Mouse (Mus musculus) liver, postnatal 0 days (tissue): ENCODE results near the gene Hsd11b1. TPM values are rescaled to one million over a fixed set of nuclear protein-coding genes. Genes with fewer than 3 reads are reported as not detected.
A peak's percentile ranks its signal among the peaks of the same experiment; 100 is the strongest.

Source experiments
- ATAC-seq: fragments of 200-750 bp; cut with Nextera tagmentation; 2 replicates; pipeline ENCODE4 v1.8.0; 2017; ENCODE audit warnings: mild to moderate bottlenecking, moderate library complexity
- DNase-seq: peaks from one replicate; pipeline ENCODE4 v3.0.0-alpha.2; 2016
- H3K27ac ChIP-seq: fragments of 300-500 bp; sonication (generic); 2 replicates; pipeline ENCODE4 v1.5.1; 2014; ENCODE audit warnings: antibody characterized with exemption, moderate library complexity, mild to moderate bottlenecking, low read depth
- H3K27me3 ChIP-seq: fragments of 300-500 bp; sonication (generic); 2 replicates; pipeline ENCODE4 v1.6.1; 2014; ENCODE audit warnings: low read length, control low read depth, mixed read lengths; ENCODE audit not compliant: insufficient read depth
- H3K36me3 ChIP-seq: fragments of 300-500 bp; sonication (generic); replicated peaks from 2 replicates; pipeline ENCODE4 v1.6.1; 2014; ENCODE audit warnings: mild to moderate bottlenecking, control low read depth, low read length, moderate library complexity, mixed read lengths; ENCODE audit not compliant: insufficient read depth
- H3K4me1 ChIP-seq: fragments of 300-500 bp; sonication (generic); 2 replicates; pipeline ENCODE4 v1.6.1; 2014; ENCODE audit warnings: antibody characterized with exemption, mild to moderate bottlenecking, control low read depth; ENCODE audit not compliant: insufficient read depth
- H3K4me2 ChIP-seq: fragments of 300-500 bp; sonication (generic); 2 replicates; pipeline ENCODE4 v1.6.1; 2014; ENCODE audit warnings: low read depth, mild to moderate bottlenecking, low read length, moderate library complexity, mixed read lengths
- H3K4me3 ChIP-seq: fragments of 300-500 bp; sonication (generic); 2 replicates; pipeline ENCODE4 v1.5.1; 2014; ENCODE audit warnings: low read depth, low read length
- H3K9ac ChIP-seq: fragments of 300-500 bp; sonication (generic); replicated peaks from 2 replicates; pipeline ENCODE4 v1.6.1; 2014; ENCODE audit warnings: mild to moderate bottlenecking, moderate library complexity
- H3K9me3 ChIP-seq: fragments of 300-500 bp; sonication (generic); 2 replicates; pipeline ENCODE4 v1.6.1; 2016; ENCODE audit warnings: mild to moderate bottlenecking, control low read depth, low read length, mixed read lengths
- CTCF ChIP-seq: sonication (generic); IDR thresholded peaks from 2 replicates; pipeline ENCODE4 v1.5.1; 2016; ENCODE audit warnings: antibody characterized with exemption, low read depth
- EP300 ChIP-seq: IDR thresholded peaks from 2 replicates; pipeline ENCODE4 v1.6.1; 2016; ENCODE audit warnings: antibody characterized with exemption, low read depth, mild to moderate bottlenecking
- WGBS: fragments of 180-500 bp; shearing (Covaris S2); extraction: QIAGEN DNeasy Blood & Tissue Kit; methylation state at CpG from one replicate; pipeline ENCODE4 v1.1.7; 2014; ENCODE audit not compliant: insufficient replicate concordance; 5-methylcytosine and 5-hydroxymethylcytosine counted together
- polyA plus RNA-seq: library from polyadenylated mRNA; unstranded; fragments of >200 nt; fragmentation: Nextera tagmentation; extraction: Ambion mirVana; gene quantifications from 2 replicates; pipeline ENCODE4 v1.2.1, GENCODE M21; 2015

Hsd11b1 gene
- polyA plus RNA-seq, 1 experiment from 2014 or later: 252 TPM

GRCm38 (mm10) chr1:193252616-193253015 is 11.3 kb downstream of the Hsd11b1 start:
- DNase-seq (no peak), ATAC-seq (no peak)
- no peak overlapping the region for H3K9ac ChIP-seq
- no peak overlapping the region for H3K4me2 ChIP-seq
- no peak overlapping the region for H3K27ac ChIP-seq
- 47% methylated on average over 5 of the region's 5 CpGs for WGBS
- H3K36me3 ChIP-seq: no peaks in the 10 kb centered on the region
- no peaks in the 10 kb centered on the region for H3K9me3 ChIP-seq
- no peak overlapping the region for H3K4me3 ChIP-seq
- no peaks in the 10 kb centered on the region for H3K4me1 ChIP-seq
- TF ChIP-seq EP300 (no peak), CTCF (no peak)
- no peaks in the 10 kb centered on the region for H3K27me3 ChIP-seq

- no peaks in the 10 kb centered on the region for H3K9me3 ChIP-seq
- DNase-seq (no peak), ATAC-seq (peak; percentile 48; the same call in 1 of the 2 replicates)
- no peak overlapping the region for H3K4me3 ChIP-seq
- no peaks in the 10 kb centered on the region for H3K36me3 ChIP-seq
- no peak overlapping the region for H3K27ac ChIP-seq
- no peak overlapping the region for H3K4me2 ChIP-seq
- WGBS: 73% methylated on average over 7 of the region's 7 CpGs
- H3K9ac ChIP-seq: no peak overlapping the region
- H3K27me3 ChIP-seq: no peaks in the 10 kb centered on the region
- TF ChIP-seq EP300 (no peak), CTCF (no peak)
- no peaks in the 10 kb centered on the region for H3K4me1 ChIP-seq
Observed at GRCm38 (mm10) chr1:193251386-193251785, 12.5 kb downstream of the Hsd11b1 start.

- Histone ChIP-seq H3K36me3 (no peaks in the 10 kb centered on the region), H3K4me3 (no peak overlapping the region), H3K27ac (no peak overlapping the region), H3K4me2 (no peak overlapping the region), H3K9me3 (no peaks in the 10 kb centered on the region), H3K4me1 (no peaks in the 10 kb centered on the region), H3K9ac (no peak overlapping the region), H3K27me3 (no peaks in the 10 kb centered on the region)
- ATAC-seq (no peak), DNase-seq (no peak)
- TF ChIP-seq EP300 (no peak), CTCF (no peak)
- WGBS: 63% methylated on average over 2 of the region's 2 CpGs
Observed at GRCm38 (mm10) chr1:193250026-193250425, 13.8 kb downstream of the Hsd11b1 start.

- no peaks in the 10 kb centered on the region; the same call in 1 of the 2 replicates for H3K4me1 ChIP-seq
- TF ChIP-seq EP300 (no peak), CTCF (no peak)
- WGBS: 79% methylated on average over 6 of the region's 6 CpGs
- H3K9me3 ChIP-seq: no peaks in the 10 kb centered on the region
- H3K9ac ChIP-seq: no peak overlapping the region
- ATAC-seq: no peak
- no peak for DNase-seq
- H3K36me3 ChIP-seq: no peaks in the 10 kb centered on the region
- no peak overlapping the region for H3K4me3 ChIP-seq
- no peaks in the 10 kb centered on the region for H3K27me3 ChIP-seq
- H3K4me2 ChIP-seq: no peak overlapping the region
- H3K27ac ChIP-seq: no peak overlapping the region
Observed at GRCm38 (mm10) chr1:193244235-193244634, 19.6 kb downstream of the Hsd11b1 start.

- no peak overlapping the region for H3K9ac ChIP-seq
- no peaks in the 10 kb centered on the region for H3K9me3 ChIP-seq
- no peak overlapping the region for H3K4me2 ChIP-seq
- 73% methylated on average over 8 of the region's 10 CpGs for WGBS
- no peak for TF ChIP-seq CTCF
- TF ChIP-seq EP300: no peak
- ATAC-seq (no peak), DNase-seq (no peak)
- H3K27me3 ChIP-seq: no peaks in the 10 kb centered on the region
- no peak overlapping the region; the same call in 1 of the 2 replicates for H3K27ac ChIP-seq
- H3K36me3 ChIP-seq: no peaks in the 10 kb centered on the region
- H3K4me3 ChIP-seq: no peak overlapping the region
- H3K4me1 ChIP-seq: no peaks in the 10 kb centered on the region; the same call in 1 of the 2 replicates
Observed at GRCm38 (mm10) chr1:193243571-193244193, 20.2 kb downstream of the Hsd11b1 start.

- DNase-seq: peak; percentile 16
Observed at GRCm38 (mm10) chr1:193242863-193243262, 21.0 kb downstream of the Hsd11b1 start.

More at GRCm38 (mm10) chr1:193242863-193243262, 21.0 kb downstream of the Hsd11b1 start:
- Histone ChIP-seq H3K27ac (peak overlapping the region; percentile 56), H3K36me3 (no peaks in the 10 kb centered on the region), H3K9ac (no peak overlapping the region), H3K4me2 (peak overlapping the region; percentile 23; the same call in 1 of the 2 replicates), H3K27me3 (no peaks in the 10 kb centered on the region), H3K4me3 (no peak overlapping the region), H3K9me3 (no peaks in the 10 kb centered on the region), H3K4me1 (no peaks in the 10 kb centered on the region; the same call in 1 of the 2 replicates)
- TF ChIP-seq CTCF (no peak), EP300 (no peak)
- 36% methylated on average over 4 of the region's 4 CpGs for WGBS
- ATAC-seq: no peak
